Mouse (Mus musculus) lung, postnatal 0 days (tissue): ENCODE data around the gene Slc4a1.

Experiments
- CTCF ChIP-seq: IDR thresholded peaks from 2 replicates; pipeline ENCODE4 v1.5.1; 2016; ENCODE audit warnings: antibody characterized with exemption, mild to moderate bottlenecking
- EP300 ChIP-seq: IDR thresholded peaks from 2 replicates; pipeline ENCODE4 v1.6.1; 2016; ENCODE audit warnings: antibody characterized with exemption, mild to moderate bottlenecking, control low read depth

DNA sequence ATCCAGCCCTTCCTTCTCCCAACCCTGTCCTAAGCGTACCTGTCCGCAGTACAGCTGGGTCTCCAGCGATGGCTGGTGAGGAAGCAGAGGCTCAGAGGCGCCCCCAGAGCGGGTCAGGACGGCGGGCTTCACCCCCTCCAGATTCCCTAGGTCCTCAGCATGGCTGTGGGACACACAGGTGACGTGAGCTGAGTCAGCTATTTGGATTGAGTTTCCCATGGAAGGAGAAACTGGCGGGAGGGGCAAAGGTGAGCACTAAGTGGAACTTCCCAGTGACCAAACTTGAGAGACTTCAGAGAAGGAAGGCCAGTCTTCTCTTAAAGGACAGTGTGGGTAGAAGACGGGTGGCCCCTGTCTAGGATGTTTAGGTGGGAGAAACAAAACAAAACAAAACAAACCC lies 7.6 kb downstream of the Slc4a1 start:
- TF ChIP-seq CTCF (no peak), EP300 (no peak)
